Mouse (Mus musculus) ES-E14 (cell line): ENCODE data around the gene Magi1. TPM values are rescaled to one million over a fixed set of nuclear protein-coding genes. Genes with fewer than 3 reads are reported as not detected.

Experiments used
- DNase-seq: peaks from one replicate; pipeline ENCODE4 v3.0.0-alpha.2; 2013; ENCODE audit warnings: low read depth, low spot score
- H3K27ac ChIP-seq: 2 replicates; pipeline ENCODE4 v1.5.1; 2012; ENCODE audit warnings: low read depth, mild to moderate bottlenecking, low read length, moderate library complexity, mixed read lengths; ENCODE audit not compliant: poor library complexity, insufficient read depth, severe bottlenecking
- H3K36me3 ChIP-seq: 2 replicates; pipeline ENCODE4 v1.6.1; 2012; ENCODE audit warnings: mild to moderate bottlenecking, low read length, moderate library complexity, mixed read lengths; ENCODE audit not compliant: control insufficient read depth, poor library complexity, insufficient read depth, severe bottlenecking
- H3K4me1 ChIP-seq, 2 experiments: fragments of 150-350 bp in 1 of 2; sonication (generic) in 1 of 2; 2 replicates each; pipeline ENCODE4 v1.6.1; 2012; ENCODE audit warnings: low read length in 2 of 2, mild to moderate bottlenecking in 1 of 2, mixed read lengths in 1 of 2; ENCODE audit not compliant: control insufficient read depth in 2 of 2, insufficient read depth in 2 of 2, poor library complexity in 1 of 2
- H3K4me3 ChIP-seq, 2 experiments: fragments of 150-350 bp in 1 of 2; sonication (generic) in 1 of 2; 2 replicates each; pipeline ENCODE4 v1.5.1; 2012; ENCODE audit warnings: low read length in 2 of 2, low read depth in 1 of 2, mild to moderate bottlenecking in 1 of 2, mixed read lengths in 1 of 2; ENCODE audit not compliant: insufficient read depth in 1 of 2, poor library complexity in 1 of 2, severe bottlenecking in 1 of 2
- H3K9ac ChIP-seq: 2 replicates; pipeline ENCODE4 v1.6.1; 2012; ENCODE audit warnings: low read depth, mild to moderate bottlenecking, low read length, mixed read lengths; ENCODE audit not compliant: poor library complexity, insufficient read depth, severe bottlenecking
- H3K9me3 ChIP-seq: fragments of 150-350 bp; sonication (generic); 2 replicates; pipeline ENCODE4 v1.6.1; 2012; ENCODE audit warnings: low read depth, mild to moderate bottlenecking, low read length; ENCODE audit not compliant: control insufficient read depth, insufficient read depth
- CHD2 ChIP-seq: IDR thresholded peaks from 2 replicates; pipeline ENCODE4 v1.6.1; 2014; ENCODE audit warnings: mild to moderate bottlenecking, low read depth, low read length, inconsistent platforms
- HCFC1 ChIP-seq: IDR thresholded peaks from 2 replicates; pipeline ENCODE4 v1.6.1; 2012; ENCODE audit warnings: low read length, inconsistent platforms, borderline replicate concordance; ENCODE audit not compliant: insufficient read depth
- MAFK ChIP-seq: IDR thresholded peaks from 2 replicates; pipeline ENCODE4 v1.6.1; 2014; ENCODE audit warnings: mild to moderate bottlenecking, low read depth, low read length, inconsistent platforms; ENCODE audit not compliant: insufficient read depth
- ZC3H11A ChIP-seq: IDR thresholded peaks from 2 replicates; pipeline ENCODE4 v1.6.1; 2012; ENCODE audit warnings: low read depth, mild to moderate bottlenecking, inconsistent platforms, low read length, borderline replicate concordance
- ZNF384 ChIP-seq: IDR thresholded peaks from 2 replicates; pipeline ENCODE4 v1.6.1; 2012; ENCODE audit warnings: low read depth, low read length, inconsistent platforms
- in situ Hi-C, 2 experiments: fragments of 600-800 bp; cut with MboI; formaldehyde crosslinking; loops; one replicate each; pipeline ENCODE4 v1.15.1; 2025; ENCODE audit warnings: low sequenced_read_pairs in 2 of 2, inconsistent platforms in 1 of 2; ENCODE audit not compliant: unreplicated experiment in 2 of 2
- total RNA-seq: library from RNA; depleted of rRNA; stranded (reverse); fragments of 300-350 nt; gene quantifications from 2 replicates; pipeline ENCODE4 v1.2.3, GENCODE M21; 2012

Magi1 gene
- total RNA-seq, 1 experiment = 14.6 TPM

GRCm38 (mm10) chr6:94197831-94198230 lies 85.9 kb downstream of the Magi1 start:
- H3K36me3 ChIP-seq = no peaks in the 10 kb centered on the region; the same call in 1 of the 2 replicates
- TF ChIP-seq CHD2 (no peak), ZNF384 (no peak), MAFK (no peak)
- no peak overlapping the region for H3K9ac ChIP-seq
- H3K9me3 ChIP-seq = no peaks in the 10 kb centered on the region
- DNase-seq = no peak
- peaks cover 6 to 8% of the 10 kb centered on the region in 2 experiments for H3K4me1 ChIP-seq
- no peak overlapping the region for H3K4me3 ChIP-seq
- H3K27ac ChIP-seq = no peak overlapping the region
- in situ Hi-C loops = no loop called here

- no peak overlapping the region; the same call in 1 of the 2 replicates for H3K27ac ChIP-seq
- TF ChIP-seq ZNF384 (no peak), MAFK (no peak), CHD2 (no peak), ZC3H11A (no peak), HCFC1 (no peak)
These were observed 88.3 kb downstream of the Magi1 start for GRCm38 (mm10) chr6:94195303-94195911.

GRCm38 (mm10) chr6:94190830-94191229 lies 92.9 kb downstream of the Magi1 start:
- Histone ChIP-seq H3K36me3 (no peaks in the 10 kb centered on the region), H3K4me3 (no peak overlapping the region), H3K27ac (no peak overlapping the region), H3K9me3 (no peaks in the 10 kb centered on the region), H3K9ac (no peak overlapping the region), H3K4me1 (peaks cover 9 to 14% of the 10 kb centered on the region in 2 experiments)
- TF ChIP-seq CHD2 (no peak), MAFK (no peak), ZNF384 (no peak), ZC3H11A (no peak), HCFC1 (no peak)
- DNase-seq = no peak
- in situ Hi-C loops = no loop called here

More at GRCm38 (mm10) chr6:94195303-94195911, 88.3 kb downstream of the Magi1 start:
- Histone ChIP-seq H3K9ac (no peak overlapping the region), H3K36me3 (no peaks in the 10 kb centered on the region; the same call in 1 of the 2 replicates), H3K4me1 (peaks cover 6 to 8% of the 10 kb centered on the region in 2 experiments), H3K9me3 (no peaks in the 10 kb centered on the region), H3K4me3 (no peak overlapping the region)
- in situ Hi-C loops = no loop called here
- no peak for DNase-seq

GRCm38 (mm10) chr6:94189379-94189778 lies 94.3 kb downstream of the Magi1 start:
- no peak overlapping the region for H3K27ac ChIP-seq
- in situ Hi-C loops = no loop called here

More at GRCm38 (mm10) chr6:94189379-94189778, 94.3 kb downstream of the Magi1 start:
- H3K4me3 ChIP-seq = no peak overlapping the region
- no peaks in the 10 kb centered on the region for H3K9me3 ChIP-seq
- no peaks in the 10 kb centered on the region for H3K36me3 ChIP-seq
- DNase-seq = no peak
- peaks cover 8 to 13% of the 10 kb centered on the region in 2 experiments for H3K4me1 ChIP-seq
- TF ChIP-seq CHD2 (no peak), MAFK (no peak), HCFC1 (no peak), ZC3H11A (no peak), ZNF384 (no peak)
- H3K9ac ChIP-seq = no peak overlapping the region
